Mouse (Mus musculus) cerebellum, adult 2 months (tissue): ENCODE measurements around the gene Aldh3a1.

Source experiments
- CTCF ChIP-seq: fragments of 200-500 bp; IDR thresholded peaks from 2 replicates; pipeline ENCODE4 v1.5.1; 2011; ENCODE audit warnings: low read depth, mild to moderate bottlenecking, control low read depth, low read length, moderate library complexity, borderline replicate concordance; ENCODE audit not compliant: insufficient read depth
- POLR2A ChIP-seq: fragments of 200-500 bp; IDR thresholded peaks from 2 replicates; pipeline ENCODE4 v1.6.1; 2011; ENCODE audit warnings: low read length, control low read depth, borderline replicate concordance; ENCODE audit not compliant: insufficient read depth

DNA sequence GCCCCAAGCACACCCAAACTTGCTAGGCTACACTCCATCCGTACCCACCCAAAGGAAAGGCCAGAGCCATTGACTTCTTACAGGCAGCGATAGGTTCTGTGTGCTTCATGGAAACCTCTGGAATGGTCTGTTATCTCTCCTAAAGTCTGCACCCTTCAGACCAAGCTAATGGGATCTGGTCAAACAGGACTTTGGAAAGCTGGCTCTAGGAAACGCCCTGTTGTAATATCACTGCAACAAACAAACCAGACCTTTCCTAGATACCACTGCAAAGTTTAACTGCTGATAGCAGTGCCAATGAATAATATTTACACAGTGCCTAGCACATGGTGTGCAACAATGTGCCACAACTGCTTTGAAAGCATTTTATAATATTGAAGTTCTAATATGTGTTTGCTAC lies 28.7 kb downstream of the Aldh3a1 start:
- TF ChIP-seq POLR2A = no peak
- TF ChIP-seq CTCF = no peak
